Mouse (Mus musculus): ENCODE results near the gene Adcy6. TPM values are rescaled to one million over a fixed set of nuclear protein-coding genes. Genes with fewer than 3 reads are reported as not detected.

Adcy6 gene
- polyA plus RNA-seq, 1 experiment from 2014 or later = 9.5 TPM

GRCm38 (mm10) chr15:98615751-98616150, 5.9 kb upstream of the Adcy6 start:
- TF ChIP-seq EP300 (optimal IDR thresholded peaks at IDR 0.05) (no peak), CTCF (IDR thresholded peaks at IDR 0.05; ENCODE audit: low read depth) (no peak)
- Histone ChIP-seq H3K4me1 (replicated peaks; ENCODE audit: control insufficient read depth, insufficient read depth) (no peaks in the 10 kb centered on the region; the same call in 1 of the 2 replicates), H3K4me2 (replicated peaks; ENCODE audit: low read depth) (no peak overlapping the region), H3K9ac (ENCODE audit: low read length) (no peak overlapping the region), H3K9me3 (ENCODE audit: control insufficient read depth, low read length) (no peaks in the 10 kb centered on the region), H3K27ac (replicated peaks) (no peak overlapping the region), H3K4me3 (ENCODE audit: low read depth, low read length) (no peak overlapping the region), H3K27me3 (ENCODE audit: control insufficient read depth, insufficient read depth, low read length) (no peaks in the 10 kb centered on the region), H3K36me3 (ENCODE audit: control insufficient read depth, insufficient read depth, low read length) (no peaks in the 10 kb centered on the region)
- DNase-seq (ENCODE audit: low spot score) = peak; percentile 14
- 71% methylated on average over 6 of the region's 6 CpGs for WGBS
- ATAC-seq (ENCODE audit: low FRiP score, low TSS enrichment) = no peak

DNA sequence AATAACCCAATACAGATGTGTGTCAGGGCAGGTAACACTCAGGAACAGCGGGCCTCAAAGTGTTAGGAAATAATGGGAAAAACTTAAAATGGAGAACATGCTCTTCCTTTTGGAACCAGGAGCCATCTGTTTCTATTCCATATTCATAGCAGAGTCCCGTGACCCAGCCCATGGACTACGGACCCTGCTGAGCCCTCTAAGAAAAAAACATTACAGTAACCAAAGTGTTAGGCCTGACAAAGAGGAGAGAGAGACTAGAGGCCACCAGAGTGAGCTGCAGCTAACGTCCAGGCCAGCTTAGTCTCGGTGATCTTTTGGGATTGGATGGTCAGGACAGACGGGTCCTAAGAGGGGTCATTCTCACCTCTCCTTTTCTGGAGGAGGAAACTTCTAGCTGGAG, 5.1 kb upstream of the Adcy6 start:
- Histone ChIP-seq H3K9ac (ENCODE audit: low read length) (no peak overlapping the region; the same call in 1 of the 2 replicates), H3K27me3 (ENCODE audit: control insufficient read depth, insufficient read depth, low read length) (no peaks in the 10 kb centered on the region), H3K27ac (replicated peaks) (peak overlapping the region; percentile 5; the same call in 1 of the 2 replicates), H3K4me2 (replicated peaks; ENCODE audit: low read depth) (no peak overlapping the region), H3K9me3 (ENCODE audit: control insufficient read depth, low read length) (no peaks in the 10 kb centered on the region), H3K4me1 (replicated peaks; ENCODE audit: control insufficient read depth, insufficient read depth) (no peaks in the 10 kb centered on the region; the same call in 1 of the 2 replicates), H3K4me3 (ENCODE audit: low read depth, low read length) (no peak overlapping the region), H3K36me3 (ENCODE audit: control insufficient read depth, insufficient read depth, low read length) (no peaks in the 10 kb centered on the region)
- peak; percentile 25; the same call in 1 of the 2 replicates for ATAC-seq (ENCODE audit: low FRiP score, low TSS enrichment)
- WGBS = 55% methylated on average over 6 of the region's 6 CpGs
- no peak for DNase-seq (ENCODE audit: low spot score)
- TF ChIP-seq CTCF (IDR thresholded peaks at IDR 0.05; ENCODE audit: low read depth) = peak; percentile 11; the same call in 1 of the 2 replicates
- no peak for TF ChIP-seq EP300 (optimal IDR thresholded peaks at IDR 0.05)

GRCm38 (mm10) chr15:98614551-98614950, 4.7 kb upstream of the Adcy6 start:
- 41% methylated on average over 9 of the region's 9 CpGs for WGBS
- Histone ChIP-seq H3K4me2 (replicated peaks; ENCODE audit: low read depth) (no peak overlapping the region), H3K27me3 (ENCODE audit: control insufficient read depth, insufficient read depth, low read length) (no peaks in the 10 kb centered on the region), H3K4me3 (ENCODE audit: low read depth, low read length) (no peak overlapping the region), H3K36me3 (ENCODE audit: control insufficient read depth, insufficient read depth, low read length) (no peaks in the 10 kb centered on the region), H3K27ac (replicated peaks) (no peak overlapping the region; the same call in 1 of the 2 replicates), H3K4me1 (replicated peaks; ENCODE audit: control insufficient read depth, insufficient read depth) (no peaks in the 10 kb centered on the region; the same call in 1 of the 2 replicates), H3K9me3 (ENCODE audit: control insufficient read depth, low read length) (no peaks in the 10 kb centered on the region), H3K9ac (ENCODE audit: low read length) (peak overlapping the region; percentile 43; the same call in 1 of the 2 replicates)
- TF ChIP-seq EP300 (optimal IDR thresholded peaks at IDR 0.05) (no peak), CTCF (IDR thresholded peaks at IDR 0.05; ENCODE audit: low read depth) (no peak)
- DNase-seq (ENCODE audit: low spot score) = no peak
- ATAC-seq (ENCODE audit: low FRiP score, low TSS enrichment) = no peak

- DNase-seq (ENCODE audit: low spot score) (no peak), ATAC-seq (ENCODE audit: low FRiP score, low TSS enrichment) (no peak)
- H3K9me3 ChIP-seq (ENCODE audit: control insufficient read depth, low read length) = no peaks in the 10 kb centered on the region
- H3K27me3 ChIP-seq (ENCODE audit: control insufficient read depth, insufficient read depth, low read length) = no peaks in the 10 kb centered on the region
- 91% methylated on average over 3 of the region's 3 CpGs for WGBS
- no peaks in the 10 kb centered on the region; the same call in 1 of the 2 replicates for H3K4me1 ChIP-seq (replicated peaks; ENCODE audit: control insufficient read depth, insufficient read depth)
- no peak overlapping the region for H3K4me3 ChIP-seq (ENCODE audit: low read depth, low read length)
- no peaks in the 10 kb centered on the region for H3K36me3 ChIP-seq (ENCODE audit: control insufficient read depth, insufficient read depth, low read length)
- no peak overlapping the region for H3K27ac ChIP-seq (replicated peaks)
- no peak overlapping the region for H3K9ac ChIP-seq (ENCODE audit: low read length)
- TF ChIP-seq CTCF (IDR thresholded peaks at IDR 0.05; ENCODE audit: low read depth) = no peak
- TF ChIP-seq EP300 (optimal IDR thresholded peaks at IDR 0.05) = no peak
- no peak overlapping the region for H3K4me2 ChIP-seq (replicated peaks; ENCODE audit: low read depth)
Measured at GRCm38 (mm10) chr15:98612229-98612628, 2.4 kb upstream of the Adcy6 start.

- H3K4me1 ChIP-seq (replicated peaks; ENCODE audit: control insufficient read depth, insufficient read depth) = no peaks in the 10 kb centered on the region
- WGBS = 4% methylated on average over 12 of the region's 12 CpGs
- no peaks in the 10 kb centered on the region for H3K36me3 ChIP-seq (ENCODE audit: control insufficient read depth, insufficient read depth, low read length)
- no peaks in the 10 kb centered on the region for H3K27me3 ChIP-seq (ENCODE audit: control insufficient read depth, insufficient read depth, low read length)
- peak overlapping the region; percentile 97 for H3K27ac ChIP-seq (replicated peaks)
- no peak for TF ChIP-seq CTCF (IDR thresholded peaks at IDR 0.05; ENCODE audit: low read depth)
- TF ChIP-seq EP300 (optimal IDR thresholded peaks at IDR 0.05) = no peak
- DNase-seq (ENCODE audit: low spot score) (no peak), ATAC-seq (ENCODE audit: low FRiP score, low TSS enrichment) (no peak)
- no peaks in the 10 kb centered on the region for H3K9me3 ChIP-seq (ENCODE audit: control insufficient read depth, low read length)
- peak overlapping the region; percentile 91 for H3K4me3 ChIP-seq (ENCODE audit: low read depth, low read length)
- peak overlapping the region; percentile 92 for H3K4me2 ChIP-seq (replicated peaks; ENCODE audit: low read depth)
- peak overlapping the region; percentile 92 for H3K9ac ChIP-seq (ENCODE audit: low read length)
Measured at GRCm38 (mm10) chr15:98610131-98610633, 306 bp upstream of the Adcy6 start.

- Histone ChIP-seq H3K4me2 (replicated peaks; ENCODE audit: low read depth) (peak overlapping the region; percentile 92), H3K9ac (ENCODE audit: low read length) (peak overlapping the region; percentile 92), H3K4me3 (ENCODE audit: low read depth, low read length) (peak overlapping the region; percentile 91), H3K36me3 (ENCODE audit: control insufficient read depth, insufficient read depth, low read length) (peaks cover 2% of the 10 kb centered on the region), H3K4me1 (replicated peaks; ENCODE audit: control insufficient read depth, insufficient read depth) (no peaks in the 10 kb centered on the region), H3K27ac (replicated peaks) (peak overlapping the region; percentile 97), H3K27me3 (ENCODE audit: control insufficient read depth, insufficient read depth, low read length) (no peaks in the 10 kb centered on the region), H3K9me3 (ENCODE audit: control insufficient read depth, low read length) (no peaks in the 10 kb centered on the region)
- TF ChIP-seq EP300 (optimal IDR thresholded peaks at IDR 0.05) = no peak
- no peak for TF ChIP-seq CTCF (IDR thresholded peaks at IDR 0.05; ENCODE audit: low read depth)
- ATAC-seq (ENCODE audit: low FRiP score, low TSS enrichment) = peak; percentile 25; the same call in 1 of the 2 replicates
- 4% methylated on average over 9 of the region's 26 CpGs for WGBS
- DNase-seq (ENCODE audit: low spot score) = peak; percentile 67
Measured at GRCm38 (mm10) chr15:98608784-98609250, 1.1 kb downstream of the Adcy6 start.
